Mouse (Mus musculus) forebrain, embryonic 11.5 days (tissue): ENCODE measurements around the gene Prtg. TPM values are rescaled to one million over a fixed set of nuclear protein-coding genes. Genes with fewer than 3 reads are reported as not detected.

Experiments used
- ATAC-seq: fragments of 200-750 bp; cut with Nextera tagmentation; replicated peaks from 2 replicates; pipeline ENCODE4 v1.8.0; 2017; ENCODE audit warnings: moderate TSS enrichment; ENCODE audit not compliant: low FRiP score
- DNase-seq: peaks from one replicate; pipeline ENCODE4 v3.0.0-alpha.2; 2017; ENCODE audit warnings: low spot score
- H3K27ac ChIP-seq: fragments of 300-500 bp; sonication (generic); 2 replicates; pipeline ENCODE4 v1.5.1; 2014; ENCODE audit warnings: low read depth, low read length
- H3K27me3 ChIP-seq: fragments of 300-500 bp; sonication (generic); 2 replicates; pipeline ENCODE4 v1.6.1; 2014; ENCODE audit warnings: mild to moderate bottlenecking, low read length, mixed read lengths; ENCODE audit not compliant: control insufficient read depth, insufficient read depth
- H3K36me3 ChIP-seq: fragments of 300-500 bp; sonication (generic); 2 replicates; pipeline ENCODE4 v1.6.1; 2014; ENCODE audit warnings: mild to moderate bottlenecking, low read length, moderate library complexity, mixed read lengths; ENCODE audit not compliant: control insufficient read depth, insufficient read depth
- H3K4me1 ChIP-seq: fragments of 300-500 bp; sonication (generic); replicated peaks from 2 replicates; pipeline ENCODE4 v1.6.1; 2014; ENCODE audit warnings: low read length, mixed read lengths; ENCODE audit not compliant: control insufficient read depth, insufficient read depth
- H3K4me2 ChIP-seq: fragments of 300-500 bp; sonication (generic); 2 replicates; pipeline ENCODE4 v1.6.1; 2014; ENCODE audit warnings: low read depth, mild to moderate bottlenecking, low read length, moderate library complexity, mixed read lengths; ENCODE audit not compliant: severe bottlenecking
- H3K4me3 ChIP-seq: fragments of 300-500 bp; sonication (generic); 2 replicates; pipeline ENCODE4 v1.5.1; 2014; ENCODE audit warnings: low read depth, low read length
- H3K9ac ChIP-seq: fragments of 300-500 bp; sonication (generic); 2 replicates; pipeline ENCODE4 v1.6.1; 2014; ENCODE audit warnings: low read length
- H3K9me3 ChIP-seq: fragments of 300-500 bp; sonication (generic); 2 replicates; pipeline ENCODE4 v1.6.1; 2016; ENCODE audit warnings: low read length, mixed read lengths; ENCODE audit not compliant: control insufficient read depth
- WGBS: fragments of 180-500 bp; shearing (Covaris S2); extraction: QIAGEN DNeasy Blood & Tissue Kit; methylation state at CpG from one replicate; pipeline ENCODE4 v1.1.7; 2014; 5-methylcytosine and 5-hydroxymethylcytosine counted together
- polyA plus RNA-seq: library from polyadenylated mRNA; unstranded; fragments of >200 nt; fragmentation: Nextera tagmentation; extraction: Ambion mirVana; gene quantifications from 2 replicates; pipeline ENCODE4 v1.2.1, GENCODE M21; 2014

Gene Prtg
- polyA plus RNA-seq, 1 experiment from 2014 or later: 3.6 TPM

DNA sequence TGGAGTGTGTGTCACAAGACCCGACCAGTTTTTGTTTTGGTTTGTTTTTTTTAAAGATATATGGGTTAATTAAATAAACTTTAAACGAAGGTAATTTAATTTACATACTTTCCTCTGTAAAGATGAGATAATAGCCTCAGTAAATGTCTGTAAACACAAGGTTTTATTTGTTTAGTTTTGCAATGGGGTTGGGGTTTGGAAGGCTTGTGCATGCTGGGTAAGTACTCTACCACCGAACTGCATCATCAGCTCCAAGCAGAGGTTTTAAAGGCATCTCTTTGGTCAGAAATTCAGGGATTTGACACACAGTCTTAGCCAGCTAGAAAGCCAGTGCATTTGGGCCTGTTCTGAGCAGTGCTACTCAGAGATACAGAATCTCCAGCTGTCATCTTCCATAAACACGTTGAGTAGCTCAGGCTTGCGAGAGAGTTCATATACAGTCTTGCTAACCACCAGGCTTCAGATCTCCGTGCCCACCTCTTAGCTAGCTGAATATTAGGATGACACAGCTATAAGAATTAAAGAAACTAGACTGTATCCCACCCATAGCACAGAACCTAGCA is 31.0 kb downstream of the Prtg start:
- no peak for DNase-seq
- no peaks in the 10 kb centered on the region for H3K36me3 ChIP-seq
- ATAC-seq: no peak
- H3K4me2 ChIP-seq: no peak overlapping the region
- 89% methylated on average over 6 of the region's 6 CpGs for WGBS
- H3K27ac ChIP-seq: no peak overlapping the region
- H3K9ac ChIP-seq: no peak overlapping the region
- no peaks in the 10 kb centered on the region for H3K27me3 ChIP-seq
- no peaks in the 10 kb centered on the region for H3K9me3 ChIP-seq
- peaks cover 12% of the 10 kb centered on the region; the same call in 1 of the 2 replicates for H3K4me1 ChIP-seq
- H3K4me3 ChIP-seq: no peak overlapping the region

GRCm38 (mm10) chr9:72838256-72838655 is 31.6 kb downstream of the Prtg start:
- Histone ChIP-seq H3K9ac (no peak overlapping the region), H3K36me3 (no peaks in the 10 kb centered on the region), H3K27ac (no peak overlapping the region), H3K4me1 (peaks cover 12% of the 10 kb centered on the region; the same call in 1 of the 2 replicates), H3K4me2 (no peak overlapping the region), H3K27me3 (no peaks in the 10 kb centered on the region), H3K9me3 (no peaks in the 10 kb centered on the region), H3K4me3 (no peak overlapping the region)
- no peak for ATAC-seq
- WGBS: 90% methylated on average over 3 of the region's 3 CpGs
- DNase-seq: no peak

DNA sequence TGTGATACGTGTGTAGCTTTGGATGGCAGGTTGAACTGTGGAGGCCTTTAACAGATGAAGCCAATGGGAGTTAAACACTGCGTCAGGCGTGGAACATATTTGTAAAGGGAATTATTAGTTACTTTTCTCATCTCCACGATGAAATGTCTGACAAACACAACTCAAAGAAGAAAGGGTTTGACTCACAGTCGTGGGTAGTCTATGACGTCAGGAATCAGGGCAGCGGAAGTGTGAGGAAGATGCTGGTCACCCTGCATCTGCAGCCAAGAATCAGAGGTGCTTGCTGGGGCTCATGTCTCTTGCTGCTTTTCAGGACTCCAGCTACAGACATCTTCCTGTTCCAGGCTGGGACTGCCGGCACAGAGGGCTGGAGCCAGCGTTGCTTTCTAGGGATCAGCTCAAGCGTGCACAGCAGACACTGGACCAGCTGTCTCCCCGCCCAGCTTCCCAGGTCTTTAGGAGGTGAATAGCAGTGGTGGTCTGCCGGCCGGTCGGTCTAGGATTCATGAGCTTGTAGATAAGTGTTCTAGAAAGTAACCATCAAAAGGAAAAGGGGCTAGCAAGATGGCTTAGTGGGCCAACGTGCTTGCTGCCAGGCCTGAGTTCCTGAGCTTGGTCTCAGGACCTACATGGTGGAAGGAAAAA is 32.8 kb downstream of the Prtg start:
- H3K27me3 ChIP-seq: no peaks in the 10 kb centered on the region
- no peak overlapping the region for H3K9ac ChIP-seq
- H3K9me3 ChIP-seq: no peaks in the 10 kb centered on the region
- H3K4me3 ChIP-seq: no peak overlapping the region
- WGBS: 85% methylated on average over 15 of the region's 15 CpGs
- ATAC-seq: no peak
- H3K4me2 ChIP-seq: no peak overlapping the region
- peaks cover 5% of the 10 kb centered on the region; the same call in 1 of the 2 replicates for H3K4me1 ChIP-seq
- H3K27ac ChIP-seq: no peak overlapping the region
- no peak for DNase-seq
- no peaks in the 10 kb centered on the region; the same call in 1 of the 2 replicates for H3K36me3 ChIP-seq

DNA sequence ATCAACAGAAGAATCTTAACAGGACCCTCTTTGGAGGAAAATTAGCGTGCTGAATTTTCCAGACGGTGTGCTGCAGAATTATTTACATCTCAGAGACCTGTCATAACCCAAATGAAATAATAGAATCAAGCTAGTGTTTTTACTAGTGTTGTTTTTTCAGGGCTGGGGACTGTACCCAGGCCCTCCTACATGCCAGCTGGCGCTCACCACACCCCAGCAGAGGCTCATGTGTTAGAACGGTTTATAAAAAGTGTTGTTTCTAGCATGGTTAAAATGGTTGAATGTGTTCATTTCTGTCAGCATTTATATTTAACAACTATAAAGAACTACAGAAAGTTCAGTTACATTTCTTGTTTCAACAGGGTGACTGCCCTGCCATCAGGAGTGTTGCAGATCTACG is 37.8 kb downstream of the Prtg start:
- H3K9ac ChIP-seq: no peak overlapping the region
- no peak for DNase-seq
- no peak overlapping the region for H3K4me3 ChIP-seq
- peaks cover 2% of the 10 kb centered on the region; the same call in 1 of the 2 replicates for H3K36me3 ChIP-seq
- ATAC-seq: no peak
- H3K27me3 ChIP-seq: no peaks in the 10 kb centered on the region
- no peak overlapping the region for H3K4me2 ChIP-seq
- H3K27ac ChIP-seq: no peak overlapping the region
- H3K9me3 ChIP-seq: no peaks in the 10 kb centered on the region
- WGBS: 95% methylated on average over 5 of the region's 5 CpGs
- no peaks in the 10 kb centered on the region for H3K4me1 ChIP-seq

DNA sequence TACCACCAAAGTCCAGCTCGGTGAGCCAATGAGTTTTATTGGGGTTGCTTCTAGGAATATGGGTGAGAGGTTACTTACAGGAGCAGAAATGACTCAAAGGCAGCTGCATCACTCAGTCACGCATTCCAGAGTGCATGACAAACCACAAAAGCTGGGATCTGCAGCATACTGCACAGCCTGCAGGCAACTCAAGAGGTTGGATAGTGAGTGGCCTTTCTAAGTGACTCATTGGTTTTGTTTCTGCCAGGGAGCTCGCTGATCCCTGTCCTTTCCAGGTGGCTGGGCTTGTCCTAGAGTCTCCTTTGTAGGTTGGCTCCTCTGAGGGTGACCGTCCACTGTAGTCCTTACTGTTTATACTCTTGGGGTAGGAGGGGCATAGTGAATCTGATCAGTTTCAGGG is 39.5 kb downstream of the Prtg start:
- H3K36me3 ChIP-seq: peaks cover 2% of the 10 kb centered on the region; the same call in 1 of the 2 replicates
- no peaks in the 10 kb centered on the region for H3K4me1 ChIP-seq
- ATAC-seq (no peak), DNase-seq (no peak)
- no peak overlapping the region for H3K9ac ChIP-seq
- 86% methylated on average over 4 of the region's 4 CpGs for WGBS
- no peak overlapping the region for H3K4me3 ChIP-seq
- no peak overlapping the region for H3K4me2 ChIP-seq
- H3K9me3 ChIP-seq: no peaks in the 10 kb centered on the region
- no peaks in the 10 kb centered on the region for H3K27me3 ChIP-seq
- no peak overlapping the region for H3K27ac ChIP-seq

DNA sequence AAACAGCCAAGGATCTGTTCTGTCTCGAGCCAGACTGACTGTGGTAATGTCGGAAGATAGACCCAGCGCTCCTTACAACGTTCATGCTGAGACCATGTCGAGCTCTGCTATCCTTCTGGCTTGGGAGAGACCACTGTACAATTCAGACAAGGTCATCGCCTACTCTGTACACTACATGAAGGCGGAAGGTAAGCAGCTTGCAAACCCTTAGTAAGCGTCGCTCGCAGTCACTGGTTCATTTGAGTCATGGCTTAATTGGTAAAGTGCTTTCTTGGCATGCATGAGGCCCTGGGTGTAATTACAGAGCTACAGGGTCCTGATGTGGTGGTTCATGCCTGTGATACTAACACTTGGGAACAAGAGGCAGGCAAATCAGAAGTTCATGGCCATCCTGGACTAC is 44.9 kb downstream of the Prtg start:
- WGBS: 97% methylated on average over 10 of the region's 10 CpGs
- H3K36me3 ChIP-seq: no peaks in the 10 kb centered on the region; the same call in 1 of the 2 replicates
- H3K27me3 ChIP-seq: peaks cover 8% of the 10 kb centered on the region
- H3K27ac ChIP-seq: no peak overlapping the region
- H3K4me2 ChIP-seq: no peak overlapping the region
- H3K9me3 ChIP-seq: no peaks in the 10 kb centered on the region
- no peak overlapping the region for H3K9ac ChIP-seq
- no peak for ATAC-seq
- H3K4me1 ChIP-seq: peaks cover 7% of the 10 kb centered on the region
- DNase-seq: no peak
- H3K4me3 ChIP-seq: no peak overlapping the region

DNA sequence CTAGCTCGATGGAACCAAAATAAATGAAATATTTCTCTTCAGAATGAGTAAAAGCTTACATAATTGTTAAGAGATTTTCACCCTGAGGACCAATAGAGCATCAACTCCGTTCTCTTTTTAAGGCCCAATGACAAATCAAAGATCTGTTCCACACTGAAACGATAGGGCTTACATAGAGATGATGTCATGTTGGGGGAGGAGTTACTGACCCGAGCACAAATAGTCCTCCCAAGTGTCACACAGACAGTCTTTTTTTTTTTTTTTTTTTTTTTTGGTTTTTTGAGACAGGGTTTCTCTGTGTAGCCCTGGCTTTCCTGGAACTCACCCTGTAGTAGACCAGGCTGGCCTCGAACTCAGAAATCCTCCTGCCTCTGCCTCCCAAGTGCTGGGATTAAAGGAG is 45.3 kb downstream of the Prtg start:
- no peaks in the 10 kb centered on the region; the same call in 1 of the 2 replicates for H3K36me3 ChIP-seq
- WGBS: 94% methylated on average over 5 of the region's 5 CpGs
- no peaks in the 10 kb centered on the region for H3K9me3 ChIP-seq
- H3K4me3 ChIP-seq: no peak overlapping the region
- no peak overlapping the region for H3K9ac ChIP-seq
- peaks cover 10% of the 10 kb centered on the region for H3K27me3 ChIP-seq
- peaks cover 7% of the 10 kb centered on the region for H3K4me1 ChIP-seq
- ATAC-seq: no peak
- DNase-seq: no peak
- H3K27ac ChIP-seq: no peak overlapping the region
- no peak overlapping the region for H3K4me2 ChIP-seq

DNA sequence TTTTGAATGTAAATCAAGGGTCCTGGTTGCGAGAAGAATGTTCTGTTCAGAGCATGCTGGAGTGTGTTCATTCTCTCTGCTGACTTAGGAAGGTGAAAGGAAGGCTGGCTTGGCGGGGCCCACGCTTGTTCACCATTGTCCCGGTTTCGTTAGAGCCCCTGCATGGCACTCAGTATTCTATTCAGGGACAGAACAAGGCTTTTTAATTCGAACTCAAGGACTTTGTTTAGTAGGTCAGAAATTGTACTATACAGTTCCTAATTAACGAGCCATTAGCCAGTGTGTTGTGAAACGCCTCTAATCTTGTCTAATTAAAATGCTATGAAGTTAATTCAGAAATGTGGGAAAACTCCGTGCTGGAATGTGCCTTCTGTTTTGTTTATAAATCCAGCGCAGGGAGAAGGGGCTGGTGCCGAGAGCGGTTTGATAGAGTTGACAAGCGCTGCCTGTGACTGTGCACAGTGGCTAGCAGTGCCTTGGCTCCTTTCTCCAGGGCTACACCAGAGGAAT is 47.1 kb downstream of the Prtg start:
- H3K9me3 ChIP-seq: no peaks in the 10 kb centered on the region
- H3K9ac ChIP-seq: no peak overlapping the region
- ATAC-seq (peak; percentile 92), DNase-seq (peak; percentile 76)
- H3K36me3 ChIP-seq: no peaks in the 10 kb centered on the region; the same call in 1 of the 2 replicates
- H3K4me3 ChIP-seq: no peak overlapping the region
- H3K4me1 ChIP-seq: peaks cover 7% of the 10 kb centered on the region
- WGBS: 19% methylated on average over 13 of the region's 13 CpGs
- H3K27me3 ChIP-seq: peaks cover 10% of the 10 kb centered on the region
- H3K27ac ChIP-seq: peak overlapping the region; percentile 28; the same call in 1 of the 2 replicates
- H3K4me2 ChIP-seq: peak overlapping the region; percentile 12; the same call in 1 of the 2 replicates
